Mouse (Mus musculus): ENCODE data around the gene Igsf23. TPM values are rescaled to one million over a fixed set of nuclear protein-coding genes. Genes with fewer than 3 reads are reported as not detected.
"Not testable (repeated sequence)": the region's sequence is repeated elsewhere in the genome, so short reads cannot be mapped to it uniquely, and the experiment has no call there.

Igsf23 gene
- polyA plus RNA-seq, 1 experiment from 2014 or later, result not detected

DNA sequence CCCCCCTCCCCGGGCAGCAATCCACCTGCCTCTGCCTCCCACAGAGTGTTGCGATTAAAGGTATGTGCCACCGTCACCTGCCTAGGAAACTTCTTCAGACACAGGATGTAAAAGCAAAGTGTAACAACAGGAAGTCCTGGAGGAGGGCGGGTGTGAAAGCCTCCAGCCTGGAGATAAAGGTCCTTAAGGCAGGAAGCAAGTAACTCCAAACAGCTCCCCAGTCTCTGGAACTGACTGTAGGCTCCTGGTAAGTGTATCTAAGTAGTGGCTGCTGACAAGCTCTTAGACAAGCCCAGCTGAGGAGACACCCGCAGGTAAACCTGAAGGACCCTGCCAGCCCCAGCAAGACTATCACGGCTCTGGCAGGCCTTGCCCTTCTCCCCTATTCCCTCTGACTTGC is 10.3 kb downstream of the Igsf23 start:
- Histone ChIP-seq H3K4me2 (ENCODE audit: low read depth, low read length) (no peak overlapping the region), H3K4me1 (ENCODE audit: control insufficient read depth, insufficient read depth, low read length) (no peaks in the 10 kb centered on the region), H3K9ac (ENCODE audit: low read depth, low read length) (no peak overlapping the region), H3K9me3 (ENCODE audit: control insufficient read depth, low read length) (no peaks in the 10 kb centered on the region), H3K27me3 (replicated peaks; ENCODE audit: control insufficient read depth, insufficient read depth, low read length) (no peaks in the 10 kb centered on the region), H3K27ac (replicated peaks; ENCODE audit: low read depth, low read length) (no peak overlapping the region), H3K36me3 (ENCODE audit: control insufficient read depth, insufficient read depth, low read length) (no peaks in the 10 kb centered on the region), H3K4me3 (ENCODE audit: low read depth, low read length) (no peak overlapping the region)
- 43% methylated on average over 5 of the region's 6 CpGs for WGBS
- no peak for DNase-seq (ENCODE audit: low spot score)
- no peak for ATAC-seq (ENCODE audit: low read depth)

DNA sequence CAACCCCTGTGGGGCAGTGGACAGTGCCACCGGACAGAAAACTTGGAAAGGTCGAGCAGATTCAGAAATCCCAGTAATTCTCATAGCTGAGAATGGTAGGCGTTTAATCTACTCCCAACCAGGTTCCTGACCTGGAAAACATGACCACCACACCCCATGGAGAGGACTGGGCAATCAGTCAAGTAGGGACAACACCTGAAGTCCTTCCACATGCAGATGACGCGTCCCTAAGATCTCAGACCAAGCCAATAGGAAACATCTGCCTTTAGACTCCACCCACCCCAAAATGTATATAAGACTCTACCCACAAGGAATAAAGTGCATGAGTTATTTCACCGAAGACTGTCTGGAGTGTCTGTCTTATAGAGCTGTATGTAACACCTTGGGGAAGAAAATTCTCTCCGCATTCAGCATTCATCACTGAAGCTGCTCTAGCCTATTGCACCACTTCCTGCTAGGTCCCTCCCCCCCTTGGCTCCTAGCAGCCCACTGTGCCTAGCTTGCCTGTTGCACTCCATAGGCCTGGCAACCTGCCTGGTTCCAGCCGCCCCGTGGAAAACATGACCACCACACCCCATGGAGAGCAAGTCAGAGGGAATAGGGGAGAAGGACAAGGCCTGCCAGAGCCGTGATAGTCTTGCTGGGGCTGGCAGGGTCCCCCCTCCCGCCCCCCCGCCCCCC is 10.9 kb downstream of the Igsf23 start:
- Histone ChIP-seq H3K27ac (replicated peaks; ENCODE audit: low read depth, low read length) (no peak overlapping the region), H3K4me2 (ENCODE audit: low read depth, low read length) (no peak overlapping the region), H3K4me3 (ENCODE audit: low read depth, low read length) (no peak overlapping the region), H3K27me3 (replicated peaks; ENCODE audit: control insufficient read depth, insufficient read depth, low read length) (no peaks in the 10 kb centered on the region), H3K9ac (ENCODE audit: low read depth, low read length) (no peak overlapping the region), H3K9me3 (ENCODE audit: control insufficient read depth, low read length) (no peaks in the 10 kb centered on the region), H3K36me3 (ENCODE audit: control insufficient read depth, insufficient read depth, low read length) (no peaks in the 10 kb centered on the region), H3K4me1 (ENCODE audit: control insufficient read depth, insufficient read depth, low read length) (no peaks in the 10 kb centered on the region)
- peak; percentile 74 for DNase-seq (ENCODE audit: low spot score)
- peak; percentile 68; the same call in 1 of the 2 replicates for ATAC-seq (ENCODE audit: low read depth)
- WGBS, result 62% methylated on average over 9 of the region's 12 CpGs

DNA sequence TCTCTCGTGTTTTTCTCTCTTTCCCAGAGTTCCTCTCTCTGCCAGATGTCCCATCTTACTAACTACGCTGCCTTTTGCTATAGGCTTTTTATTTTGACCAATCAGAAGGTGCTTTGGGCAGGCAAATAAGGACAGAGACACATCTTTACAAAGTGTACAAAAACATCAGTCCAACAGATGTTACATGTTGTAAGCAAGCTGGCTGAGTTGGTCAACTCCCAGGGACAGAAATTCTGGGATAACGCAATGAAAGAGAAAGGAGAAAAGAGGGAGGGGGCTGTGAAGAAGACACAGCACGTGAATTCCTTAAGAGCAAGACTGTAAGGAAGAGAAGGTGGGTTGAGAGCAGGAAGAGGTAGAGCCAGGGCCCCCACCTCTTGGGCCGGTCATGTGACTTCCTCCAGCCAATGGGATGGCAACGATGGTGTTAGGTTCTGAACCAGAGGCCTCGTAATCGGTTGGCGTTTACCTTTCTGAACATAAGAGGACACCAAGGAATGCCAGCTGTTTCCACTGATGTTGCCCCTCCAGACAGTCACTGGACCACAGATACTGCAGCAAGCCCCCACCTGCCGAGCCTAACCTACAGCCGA is 13.2 kb downstream of the Igsf23 start:
- H3K4me3 ChIP-seq (ENCODE audit: low read depth, low read length), result no peak overlapping the region
- H3K27me3 ChIP-seq (replicated peaks; ENCODE audit: control insufficient read depth, insufficient read depth, low read length), result peaks cover 3% of the 10 kb centered on the region; the same call in 1 of the 2 replicates
- H3K9ac ChIP-seq (ENCODE audit: low read depth, low read length), result no peak overlapping the region
- no peaks in the 10 kb centered on the region for H3K9me3 ChIP-seq (ENCODE audit: control insufficient read depth, low read length)
- no peak for ATAC-seq (ENCODE audit: low read depth)
- 85% methylated on average over 11 of the region's 11 CpGs for WGBS
- no peak for DNase-seq (ENCODE audit: low spot score)
- H3K4me1 ChIP-seq (ENCODE audit: control insufficient read depth, insufficient read depth, low read length), result no peaks in the 10 kb centered on the region
- H3K27ac ChIP-seq (replicated peaks; ENCODE audit: low read depth, low read length), result no peak overlapping the region
- H3K4me2 ChIP-seq (ENCODE audit: low read depth, low read length), result no peak overlapping the region
- H3K36me3 ChIP-seq (ENCODE audit: control insufficient read depth, insufficient read depth, low read length), result no peaks in the 10 kb centered on the region

DNA sequence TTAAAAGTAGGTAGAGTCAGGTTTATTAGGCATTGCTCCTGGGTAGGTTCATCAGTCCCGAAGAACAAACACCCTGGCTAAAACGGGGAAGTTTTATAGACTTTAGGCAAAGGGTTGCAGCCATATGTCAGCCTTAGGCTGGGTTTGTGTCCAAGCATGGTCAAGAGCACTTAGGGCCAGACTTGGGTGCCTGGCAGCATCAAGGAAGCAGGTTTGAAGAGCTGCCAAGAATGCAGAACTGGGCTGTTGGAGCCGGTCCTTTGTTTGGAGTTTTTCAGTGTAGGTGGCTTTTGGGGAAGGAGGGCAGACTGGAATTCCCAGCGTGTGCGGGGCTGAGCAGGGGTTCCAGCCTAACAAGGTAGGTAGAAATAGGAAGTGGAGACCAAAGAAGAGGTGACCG is 14.6 kb downstream of the Igsf23 start:
- no peak for ATAC-seq (ENCODE audit: low read depth)
- Histone ChIP-seq H3K27ac (replicated peaks; ENCODE audit: low read depth, low read length) (no peak overlapping the region), H3K4me1 (ENCODE audit: control insufficient read depth, insufficient read depth, low read length) (no peaks in the 10 kb centered on the region)

DNA sequence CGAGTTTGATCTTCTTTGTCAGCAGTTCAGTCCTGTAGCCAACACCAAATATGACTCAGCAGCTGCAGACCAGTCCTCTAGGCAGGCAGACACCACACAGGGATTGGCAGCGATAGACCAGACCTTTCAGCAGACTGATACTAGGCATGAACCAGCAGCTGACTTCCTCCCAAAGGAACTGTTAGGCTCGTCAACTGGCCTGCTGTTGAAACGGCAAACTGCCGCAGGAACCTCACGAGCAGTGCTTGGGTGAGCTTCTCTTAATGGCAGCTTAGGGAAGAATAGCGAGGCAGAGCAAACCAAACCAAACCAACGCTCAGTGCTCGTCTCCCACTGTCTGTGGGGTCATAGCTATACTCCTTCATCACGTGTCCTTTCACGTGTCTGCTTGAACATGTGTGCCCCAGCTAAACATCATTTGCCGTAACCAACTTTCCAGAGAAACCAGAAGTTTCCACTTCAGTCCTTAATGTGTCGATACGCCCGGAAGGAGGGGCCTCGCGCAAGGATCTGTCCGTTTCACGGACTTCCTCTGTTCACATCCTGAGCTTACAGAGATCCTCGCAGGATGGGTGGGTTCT is 15.3 kb downstream of the Igsf23 start:
- H3K9ac ChIP-seq (ENCODE audit: low read depth, low read length), result no peak overlapping the region

More for the DNA sequence above, 14.6 kb downstream of the Igsf23 start:
- Histone ChIP-seq H3K27me3 (replicated peaks; ENCODE audit: control insufficient read depth, insufficient read depth, low read length) (peaks cover 10% of the 10 kb centered on the region), H3K9ac (ENCODE audit: low read depth, low read length) (no peak overlapping the region), H3K36me3 (ENCODE audit: control insufficient read depth, insufficient read depth, low read length) (no peaks in the 10 kb centered on the region), H3K4me3 (ENCODE audit: low read depth, low read length) (no peak overlapping the region), H3K4me2 (ENCODE audit: low read depth, low read length) (no peak overlapping the region), H3K9me3 (ENCODE audit: control insufficient read depth, low read length) (no peaks in the 10 kb centered on the region)
- WGBS, result 70% methylated on average over 6 of the region's 6 CpGs
- no peak for DNase-seq (ENCODE audit: low spot score)

DNA sequence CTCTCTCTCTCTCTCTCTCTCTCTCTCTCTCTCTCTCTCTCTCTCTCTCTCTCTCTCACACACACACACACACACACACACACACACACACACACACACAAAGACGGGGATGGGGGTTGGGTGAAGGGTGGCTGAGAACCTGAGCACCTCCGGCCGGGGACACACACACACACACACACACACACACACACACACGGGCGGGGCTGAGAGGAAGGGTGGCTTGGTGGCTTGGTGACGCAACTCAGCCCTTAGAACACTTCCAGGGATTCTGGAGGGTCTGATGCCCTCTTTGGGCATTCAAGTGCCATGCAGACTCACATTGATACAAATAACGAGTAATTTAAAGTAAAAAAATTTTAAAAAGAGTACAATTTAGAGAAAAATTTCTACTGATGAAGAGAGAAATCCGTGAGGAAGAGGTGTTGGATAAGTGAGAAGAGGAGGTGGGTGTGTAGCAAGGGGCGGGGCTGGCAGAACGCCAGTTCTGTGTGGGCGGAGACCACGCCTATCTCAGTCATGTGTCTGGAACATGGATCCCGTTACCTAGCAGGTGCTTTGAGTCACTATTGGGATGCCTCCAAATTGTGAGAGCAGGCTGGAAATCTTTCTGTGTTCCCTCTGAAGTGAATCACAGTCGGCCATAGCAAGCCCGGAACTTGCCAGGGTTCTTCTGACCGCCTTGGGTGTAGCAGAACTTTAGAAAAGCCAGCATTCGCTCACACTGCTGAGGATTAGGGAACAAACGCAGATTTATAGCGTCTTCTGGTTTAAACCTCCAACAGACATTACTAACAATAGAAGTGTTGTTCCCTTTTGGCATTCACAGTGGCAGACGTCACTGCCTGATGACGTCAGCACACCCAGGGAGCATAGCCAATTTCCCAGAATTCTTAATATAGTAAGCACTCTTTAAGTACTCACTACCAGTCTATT is 17.4 kb downstream of the Igsf23 start:
- peak overlapping the region; percentile 31 for H3K4me2 ChIP-seq (ENCODE audit: low read depth, low read length)
- H3K27me3 ChIP-seq (replicated peaks; ENCODE audit: control insufficient read depth, insufficient read depth, low read length), result peaks cover 10% of the 10 kb centered on the region
- no peaks in the 10 kb centered on the region for H3K9me3 ChIP-seq (ENCODE audit: control insufficient read depth, low read length)
- H3K36me3 ChIP-seq (ENCODE audit: control insufficient read depth, insufficient read depth, low read length), result no peaks in the 10 kb centered on the region
- peak overlapping the region; percentile 2; the same call in 1 of the 2 replicates for H3K4me3 ChIP-seq (ENCODE audit: low read depth, low read length)
- no peak overlapping the region; the same call in 1 of the 2 replicates for H3K27ac ChIP-seq (replicated peaks; ENCODE audit: low read depth, low read length)
- DNase-seq (ENCODE audit: low spot score) (peak; percentile 88), ATAC-seq (ENCODE audit: low read depth) (peak; percentile 88)
- no peaks in the 10 kb centered on the region for H3K4me1 ChIP-seq (ENCODE audit: control insufficient read depth, insufficient read depth, low read length)
- 0 out of 2 replicates have a peak overlapping the region, but pooled peaks have one; percentile 14 for H3K9ac ChIP-seq (ENCODE audit: low read depth, low read length)
- WGBS, result 21% methylated on average over 21 of the region's 21 CpGs

More for the DNA sequence above, 15.3 kb downstream of the Igsf23 start:
- DNase-seq (ENCODE audit: low spot score) (peak; percentile 26), ATAC-seq (ENCODE audit: low read depth) (no peak)
- Histone ChIP-seq H3K4me2 (ENCODE audit: low read depth, low read length) (no peak overlapping the region), H3K27me3 (replicated peaks; ENCODE audit: control insufficient read depth, insufficient read depth, low read length) (peaks cover 10% of the 10 kb centered on the region), H3K27ac (replicated peaks; ENCODE audit: low read depth, low read length) (no peak overlapping the region), H3K36me3 (ENCODE audit: control insufficient read depth, insufficient read depth, low read length) (no peaks in the 10 kb centered on the region), H3K4me3 (ENCODE audit: low read depth, low read length) (no peak overlapping the region), H3K9me3 (ENCODE audit: control insufficient read depth, low read length) (no peaks in the 10 kb centered on the region), H3K4me1 (ENCODE audit: control insufficient read depth, insufficient read depth, low read length) (no peaks in the 10 kb centered on the region)
- 68% methylated on average over 20 of the region's 20 CpGs for WGBS

DNA sequence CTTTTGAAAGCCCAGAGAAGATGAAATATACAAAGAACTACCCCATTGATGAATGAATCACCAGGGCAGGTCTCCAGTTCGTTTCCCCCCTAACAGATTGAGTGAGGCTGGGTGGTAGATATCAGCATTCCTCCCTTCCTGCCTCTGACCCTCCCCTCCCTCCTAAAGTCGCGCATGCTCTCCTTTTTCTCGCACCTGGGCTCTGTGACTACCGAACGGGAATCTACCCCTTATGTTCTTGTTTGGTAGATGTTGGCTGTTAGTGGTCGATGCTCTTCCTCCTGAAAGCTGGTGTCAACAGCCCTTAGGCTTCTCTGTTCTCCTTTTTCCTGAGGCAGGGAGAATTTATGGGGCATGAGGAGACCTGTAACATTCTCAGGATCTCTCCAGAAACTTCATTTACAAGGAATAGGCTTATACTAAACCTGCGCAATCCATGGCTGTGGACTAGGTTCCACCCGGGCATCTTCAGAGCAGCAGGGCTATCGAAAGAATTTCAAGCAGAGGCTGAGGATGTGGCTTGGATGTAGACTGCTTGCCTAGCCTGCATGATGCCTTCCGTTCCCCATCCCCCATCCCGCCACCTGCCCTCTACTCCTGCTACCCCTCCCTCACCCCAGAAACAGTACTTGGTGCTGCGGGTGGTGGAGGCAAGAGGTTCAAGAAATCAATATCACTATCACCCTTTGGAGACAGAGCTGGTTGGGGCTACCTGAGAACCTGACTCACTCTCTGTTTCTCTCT is 18.3 kb downstream of the Igsf23 start:
- Histone ChIP-seq H3K4me2 (ENCODE audit: low read depth, low read length) (no peak overlapping the region), H3K9me3 (ENCODE audit: control insufficient read depth, low read length) (no peaks in the 10 kb centered on the region), H3K36me3 (ENCODE audit: control insufficient read depth, insufficient read depth, low read length) (no peaks in the 10 kb centered on the region), H3K27ac (replicated peaks; ENCODE audit: low read depth, low read length) (no peak overlapping the region), H3K27me3 (replicated peaks; ENCODE audit: control insufficient read depth, insufficient read depth, low read length) (peaks cover 10% of the 10 kb centered on the region), H3K4me3 (ENCODE audit: low read depth, low read length) (no peak overlapping the region), H3K9ac (ENCODE audit: low read depth, low read length) (no peak overlapping the region), H3K4me1 (ENCODE audit: control insufficient read depth, insufficient read depth, low read length) (no peaks in the 10 kb centered on the region)
- no peak for DNase-seq (ENCODE audit: low spot score)
- peak; percentile 41; the same call in 1 of the 2 replicates for ATAC-seq (ENCODE audit: low read depth)
- WGBS, result 28% methylated on average over 13 of the region's 13 CpGs

DNA sequence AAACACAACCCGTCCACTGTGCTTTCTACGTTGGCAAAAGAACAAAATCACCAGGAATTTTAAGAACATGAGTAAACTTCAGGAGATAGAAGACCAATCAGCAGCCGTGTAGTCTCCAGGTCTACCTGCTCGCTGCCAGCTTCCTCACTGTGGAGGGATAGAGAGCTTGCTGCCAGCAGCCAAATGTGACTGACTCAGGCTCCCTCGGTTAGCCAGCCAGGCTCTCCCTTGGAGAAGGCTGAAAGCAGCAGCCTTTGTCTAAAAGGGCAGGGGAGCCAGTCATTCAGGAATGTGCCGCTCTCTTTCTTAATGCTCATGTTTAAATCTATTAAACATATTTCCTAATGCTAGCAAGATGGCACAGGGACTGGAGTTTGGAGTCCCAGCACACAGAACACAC is 20.1 kb downstream of the Igsf23 start:
- not testable (repeated sequence) for H3K4me2 ChIP-seq (ENCODE audit: low read depth, low read length); H3K9ac ChIP-seq (ENCODE audit: low read depth, low read length); H3K27ac ChIP-seq (replicated peaks; ENCODE audit: low read depth, low read length); DNase-seq (ENCODE audit: low spot score); H3K9me3 ChIP-seq (ENCODE audit: control insufficient read depth, low read length); H3K4me1 ChIP-seq (ENCODE audit: control insufficient read depth, insufficient read depth, low read length); ATAC-seq (ENCODE audit: low read depth); H3K36me3 ChIP-seq (ENCODE audit: control insufficient read depth, insufficient read depth, low read length); H3K4me3 ChIP-seq (ENCODE audit: low read depth, low read length)
- H3K27me3 ChIP-seq (replicated peaks; ENCODE audit: control insufficient read depth, insufficient read depth, low read length), result peaks cover 10% of the 10 kb centered on the region
- WGBS, result 66% methylated on average over 6 of the region's 6 CpGs
